Mouse (Mus musculus) A20 (cell line): ENCODE measurements at regions not wholly inside any gene's neighbourhood (a gene's known extent, or its start where the extent isn't known, plus 50 kb on each side); places are given as distances from the start of the nearest gene placed in this dataset.
A peak's percentile ranks its signal among the peaks of the same experiment; 100 is the strongest.

Experiments used
- DNase-seq: peaks from one replicate; pipeline ENCODE4 v3.0.0-alpha.2; 2011; ENCODE audit warnings: low read depth, low spot score

- DNase-seq = no peak
Measured at GRCm38 (mm10) chr5:118353689-118354088, 108.7 kb downstream of the 2410131K14Rik start.

GRCm38 (mm10) chr5:118354127-118354526, 109.1 kb downstream of the 2410131K14Rik start:
- DNase-seq = no peak

- DNase-seq = no peak
Measured at GRCm38 (mm10) chr5:118354871-118355270, 109.8 kb downstream of the 2410131K14Rik start.

GRCm38 (mm10) chr5:118355287-118355686, 110.3 kb downstream of the 2410131K14Rik start:
- no peak for DNase-seq

GRCm38 (mm10) chr5:118355691-118356337, 110.8 kb downstream of the 2410131K14Rik start:
- no peak for DNase-seq

GRCm38 (mm10) chr5:118359646-118360373, 114.8 kb downstream of the 2410131K14Rik start:
- DNase-seq = peak; percentile 89

GRCm38 (mm10) chr5:118360374-118361064, 115.5 kb downstream of the 2410131K14Rik start:
- peak; percentile 64 for DNase-seq

- DNase-seq = no peak
Measured at GRCm38 (mm10) chr5:118361133-118361852, 116.3 kb downstream of the 2410131K14Rik start.

- peak; percentile 94 for DNase-seq
Measured at GRCm38 (mm10) chr5:118361853-118362406, 116.9 kb downstream of the 2410131K14Rik start.

- peak; percentile 60 for DNase-seq
Measured at GRCm38 (mm10) chr5:118362738-118363137, 117.7 kb downstream of the 2410131K14Rik start.

GRCm38 (mm10) chr5:118363154-118363553, 118.1 kb downstream of the 2410131K14Rik start:
- no peak for DNase-seq

GRCm38 (mm10) chr5:118364646-118365045, 119.6 kb downstream of the 2410131K14Rik start:
- DNase-seq = no peak

- no peak for DNase-seq
Measured at GRCm38 (mm10) chr5:118365196-118365595, 120.2 kb downstream of the 2410131K14Rik start.

GRCm38 (mm10) chr5:118365651-118366050, 120.6 kb downstream of the 2410131K14Rik start:
- peak; percentile 56 for DNase-seq

GRCm38 (mm10) chr5:118367047-118367446, 122.0 kb downstream of the 2410131K14Rik start:
- no peak for DNase-seq

- no peak for DNase-seq
Measured at GRCm38 (mm10) chr5:118373581-118373981, 128.6 kb downstream of the 2410131K14Rik start.

- DNase-seq = no peak
Measured at GRCm38 (mm10) chr5:118374968-118375367, 129.9 kb downstream of the 2410131K14Rik start.

GRCm38 (mm10) chr5:118375916-118376315, 130.9 kb downstream of the 2410131K14Rik start:
- peak; percentile 57 for DNase-seq

- DNase-seq = no peak
Measured at GRCm38 (mm10) chr5:118376478-118376877, 131.5 kb downstream of the 2410131K14Rik start.

- DNase-seq = no peak
Measured at GRCm38 (mm10) chr5:118377402-118377848, 132.4 kb downstream of the 2410131K14Rik start.
